Mouse (Mus musculus): ENCODE results near the gene Smbd1. TPM values are rescaled to one million over a fixed set of nuclear protein-coding genes. Genes with fewer than 3 reads are reported as not detected.

The Smbd1 gene
- polyA plus RNA-seq, 1 experiment from 2014 or later: 0.27 TPM

GRCm38 (mm10) chr16:32831501-32831900 lies 21.2 kb upstream of the Smbd1 start:
- no peak overlapping the region for H3K4me2 ChIP-seq (ENCODE audit: low read depth, low read length)
- H3K27me3 ChIP-seq (ENCODE audit: control insufficient read depth, insufficient read depth, low read length): no peaks in the 10 kb centered on the region
- peaks cover 6% of the 10 kb centered on the region; the same call in 1 of the 2 replicates for H3K36me3 ChIP-seq (ENCODE audit: control insufficient read depth, insufficient read depth, low read length)
- no peak overlapping the region for H3K9ac ChIP-seq (ENCODE audit: low read length)
- no peak overlapping the region for H3K27ac ChIP-seq (ENCODE audit: low read length)
- no peak for ATAC-seq (ENCODE audit: insufficient read depth, low FRiP score)
- WGBS: 79% methylated on average over 4 of the region's 4 CpGs
- H3K4me3 ChIP-seq (replicated peaks; ENCODE audit: low read length): no peak overlapping the region
- H3K4me1 ChIP-seq (ENCODE audit: control insufficient read depth, insufficient read depth, low read length): no peaks in the 10 kb centered on the region
- no peaks in the 10 kb centered on the region for H3K9me3 ChIP-seq (replicated peaks; ENCODE audit: control insufficient read depth, low read length)

DNA sequence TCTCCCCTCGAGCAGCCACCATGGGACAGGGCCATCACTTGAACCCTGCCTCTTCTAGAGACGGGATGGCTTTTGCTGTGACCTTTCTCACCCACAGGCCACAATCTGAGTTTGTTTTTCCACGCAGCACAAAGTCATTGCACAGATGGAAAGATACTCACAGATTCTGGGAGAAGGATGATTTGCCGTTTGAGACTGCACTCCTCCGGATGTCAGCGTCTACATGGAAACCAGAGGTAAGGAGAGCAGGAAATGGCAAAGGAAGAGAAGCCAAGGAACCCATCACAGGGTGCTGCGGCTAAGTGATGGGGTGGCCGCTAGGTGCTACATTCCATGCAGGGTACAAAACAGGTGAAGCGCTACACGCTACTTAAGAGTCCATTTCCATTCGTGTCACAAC lies 18.8 kb upstream of the Smbd1 start:
- no peaks in the 10 kb centered on the region for H3K4me1 ChIP-seq (ENCODE audit: control insufficient read depth, insufficient read depth, low read length)
- H3K4me3 ChIP-seq (replicated peaks; ENCODE audit: low read length): no peak overlapping the region
- no peak overlapping the region for H3K27ac ChIP-seq (ENCODE audit: low read length)
- H3K9ac ChIP-seq (ENCODE audit: low read length): no peak overlapping the region
- H3K27me3 ChIP-seq (ENCODE audit: control insufficient read depth, insufficient read depth, low read length): no peaks in the 10 kb centered on the region
- ATAC-seq (ENCODE audit: insufficient read depth, low FRiP score): no peak
- 81% methylated on average over 11 of the region's 11 CpGs for WGBS
- H3K9me3 ChIP-seq (replicated peaks; ENCODE audit: control insufficient read depth, low read length): no peaks in the 10 kb centered on the region
- peaks cover 17% of the 10 kb centered on the region for H3K36me3 ChIP-seq (ENCODE audit: control insufficient read depth, insufficient read depth, low read length)
- H3K4me2 ChIP-seq (ENCODE audit: low read depth, low read length): no peak overlapping the region

GRCm38 (mm10) chr16:32826521-32826920 lies 16.2 kb upstream of the Smbd1 start:
- H3K27me3 ChIP-seq (ENCODE audit: control insufficient read depth, insufficient read depth, low read length): no peaks in the 10 kb centered on the region
- no peak overlapping the region for H3K27ac ChIP-seq (ENCODE audit: low read length)
- H3K4me2 ChIP-seq (ENCODE audit: low read depth, low read length): no peak overlapping the region
- H3K9me3 ChIP-seq (replicated peaks; ENCODE audit: control insufficient read depth, low read length): no peaks in the 10 kb centered on the region
- peaks cover 9% of the 10 kb centered on the region; the same call in 1 of the 2 replicates for H3K4me1 ChIP-seq (ENCODE audit: control insufficient read depth, insufficient read depth, low read length)
- H3K4me3 ChIP-seq (replicated peaks; ENCODE audit: low read length): no peak overlapping the region
- H3K36me3 ChIP-seq (ENCODE audit: control insufficient read depth, insufficient read depth, low read length): peaks cover 27% of the 10 kb centered on the region
- WGBS: 94% methylated on average over 11 of the region's 11 CpGs
- H3K9ac ChIP-seq (ENCODE audit: low read length): no peak overlapping the region
- ATAC-seq (ENCODE audit: insufficient read depth, low FRiP score): no peak

- Histone ChIP-seq H3K27ac (ENCODE audit: low read length) (no peak overlapping the region), H3K36me3 (ENCODE audit: control insufficient read depth, insufficient read depth, low read length) (peaks cover 27% of the 10 kb centered on the region), H3K4me3 (replicated peaks; ENCODE audit: low read length) (no peak overlapping the region), H3K4me2 (ENCODE audit: low read depth, low read length) (no peak overlapping the region), H3K27me3 (ENCODE audit: control insufficient read depth, insufficient read depth, low read length) (no peaks in the 10 kb centered on the region), H3K9me3 (replicated peaks; ENCODE audit: control insufficient read depth, low read length) (no peaks in the 10 kb centered on the region), H3K9ac (ENCODE audit: low read length) (no peak overlapping the region), H3K4me1 (ENCODE audit: control insufficient read depth, insufficient read depth, low read length) (peaks cover 9% of the 10 kb centered on the region; the same call in 1 of the 2 replicates)
- 51% methylated on average over 12 of the region's 12 CpGs for WGBS
- no peak for ATAC-seq (ENCODE audit: insufficient read depth, low FRiP score)
These were observed 15.1 kb upstream of the Smbd1 start for GRCm38 (mm10) chr16:32825380-32825779.

- no peak overlapping the region for H3K9ac ChIP-seq (ENCODE audit: low read length)
- no peak overlapping the region for H3K27ac ChIP-seq (ENCODE audit: low read length)
- 90% methylated on average over 13 of the region's 13 CpGs for WGBS
- ATAC-seq (ENCODE audit: insufficient read depth, low FRiP score): no peak
- H3K9me3 ChIP-seq (replicated peaks; ENCODE audit: control insufficient read depth, low read length): no peaks in the 10 kb centered on the region
- peaks cover 9% of the 10 kb centered on the region; the same call in 1 of the 2 replicates for H3K4me1 ChIP-seq (ENCODE audit: control insufficient read depth, insufficient read depth, low read length)
- H3K4me3 ChIP-seq (replicated peaks; ENCODE audit: low read length): no peak overlapping the region
- H3K27me3 ChIP-seq (ENCODE audit: control insufficient read depth, insufficient read depth, low read length): no peaks in the 10 kb centered on the region
- no peak overlapping the region for H3K4me2 ChIP-seq (ENCODE audit: low read depth, low read length)
- H3K36me3 ChIP-seq (ENCODE audit: control insufficient read depth, insufficient read depth, low read length): peaks cover 27% of the 10 kb centered on the region
These were observed 13.8 kb upstream of the Smbd1 start for GRCm38 (mm10) chr16:32824061-32824460.

GRCm38 (mm10) chr16:32823487-32823886 lies 13.2 kb upstream of the Smbd1 start:
- no peaks in the 10 kb centered on the region for H3K27me3 ChIP-seq (ENCODE audit: control insufficient read depth, insufficient read depth, low read length)
- peaks cover 27% of the 10 kb centered on the region for H3K36me3 ChIP-seq (ENCODE audit: control insufficient read depth, insufficient read depth, low read length)
- no peak overlapping the region for H3K4me2 ChIP-seq (ENCODE audit: low read depth, low read length)
- H3K9ac ChIP-seq (ENCODE audit: low read length): no peak overlapping the region
- H3K27ac ChIP-seq (ENCODE audit: low read length): no peak overlapping the region
- peaks cover 9% of the 10 kb centered on the region; the same call in 1 of the 2 replicates for H3K4me1 ChIP-seq (ENCODE audit: control insufficient read depth, insufficient read depth, low read length)
- H3K4me3 ChIP-seq (replicated peaks; ENCODE audit: low read length): no peak overlapping the region
- H3K9me3 ChIP-seq (replicated peaks; ENCODE audit: control insufficient read depth, low read length): no peaks in the 10 kb centered on the region
- no peak for ATAC-seq (ENCODE audit: insufficient read depth, low FRiP score)
- WGBS: 86% methylated on average over 8 of the region's 8 CpGs

GRCm38 (mm10) chr16:32822881-32823280 lies 12.6 kb upstream of the Smbd1 start:
- no peak for ATAC-seq (ENCODE audit: insufficient read depth, low FRiP score)
- H3K36me3 ChIP-seq (ENCODE audit: control insufficient read depth, insufficient read depth, low read length): peaks cover 27% of the 10 kb centered on the region
- H3K9me3 ChIP-seq (replicated peaks; ENCODE audit: control insufficient read depth, low read length): no peaks in the 10 kb centered on the region
- no peak overlapping the region for H3K9ac ChIP-seq (ENCODE audit: low read length)
- H3K4me1 ChIP-seq (ENCODE audit: control insufficient read depth, insufficient read depth, low read length): peaks cover 9% of the 10 kb centered on the region; the same call in 1 of the 2 replicates
- 74% methylated on average over 5 of the region's 5 CpGs for whole genome bisulfite sequencing
- no peak overlapping the region for H3K4me2 ChIP-seq (ENCODE audit: low read depth, low read length)
- no peak overlapping the region for H3K27ac ChIP-seq (ENCODE audit: low read length)
- H3K4me3 ChIP-seq (replicated peaks; ENCODE audit: low read length): no peak overlapping the region
- no peaks in the 10 kb centered on the region for H3K27me3 ChIP-seq (ENCODE audit: control insufficient read depth, insufficient read depth, low read length)

- Histone ChIP-seq H3K4me1 (ENCODE audit: control insufficient read depth, insufficient read depth, low read length) (peaks cover 9% of the 10 kb centered on the region; the same call in 1 of the 2 replicates), H3K36me3 (ENCODE audit: control insufficient read depth, insufficient read depth, low read length) (peaks cover 27% of the 10 kb centered on the region), H3K4me2 (ENCODE audit: low read depth, low read length) (no peak overlapping the region), H3K27me3 (ENCODE audit: control insufficient read depth, insufficient read depth, low read length) (no peaks in the 10 kb centered on the region), H3K27ac (ENCODE audit: low read length) (peak overlapping the region; percentile 51), H3K9me3 (replicated peaks; ENCODE audit: control insufficient read depth, low read length) (no peaks in the 10 kb centered on the region), H3K9ac (ENCODE audit: low read length) (no peak overlapping the region; the same call in 1 of the 2 replicates), H3K4me3 (replicated peaks; ENCODE audit: low read length) (no peak overlapping the region)
- 55% methylated on average over 6 of the region's 6 CpGs for WGBS
- no peak for ATAC-seq (ENCODE audit: insufficient read depth, low FRiP score)
These were observed 12.2 kb upstream of the Smbd1 start for GRCm38 (mm10) chr16:32822450-32822827.

- H3K36me3 ChIP-seq (ENCODE audit: control insufficient read depth, insufficient read depth, low read length): peaks cover 25% of the 10 kb centered on the region
- no peak overlapping the region for H3K4me3 ChIP-seq (replicated peaks; ENCODE audit: low read length)
- H3K4me1 ChIP-seq (ENCODE audit: control insufficient read depth, insufficient read depth, low read length): peaks cover 9% of the 10 kb centered on the region; the same call in 1 of the 2 replicates
- H3K27ac ChIP-seq (ENCODE audit: low read length): peak overlapping the region; percentile 51
- H3K9ac ChIP-seq (ENCODE audit: low read length): no peak overlapping the region; the same call in 1 of the 2 replicates
- WGBS: 34% methylated on average over 10 of the region's 10 CpGs
- H3K4me2 ChIP-seq (ENCODE audit: low read depth, low read length): no peak overlapping the region
- no peaks in the 10 kb centered on the region for H3K27me3 ChIP-seq (ENCODE audit: control insufficient read depth, insufficient read depth, low read length)
- no peaks in the 10 kb centered on the region for H3K9me3 ChIP-seq (replicated peaks; ENCODE audit: control insufficient read depth, low read length)
- peak; percentile 75 for ATAC-seq (ENCODE audit: insufficient read depth, low FRiP score)
These were observed 11.6 kb upstream of the Smbd1 start for GRCm38 (mm10) chr16:32821772-32822449.
